Mouse (Mus musculus) layer of hippocampus, postnatal 25 days (tissue): ENCODE results near the gene Galnt17. TPM values are rescaled to one million over a fixed set of nuclear protein-coding genes. Genes with fewer than 3 reads are reported as not detected.
A peak's percentile ranks its signal among the peaks of the same experiment; 100 is the strongest.

Experiments
- DNase-seq, 2 experiments: peaks; one replicate each; pipeline ENCODE4 v3.0.0; 2022; ENCODE audit warnings: mixed read lengths in 2 of 2, low spot score in 1 of 2; ENCODE audit errors: extremely low spot score in 1 of 2
- total RNA-seq, 2 experiments: library from RNA; stranded (reverse); gene quantifications; 2 replicates each; pipeline ENCODE4 v1.2.3; 2021

Gene Galnt17
- total RNA-seq, 2 experiments from 2014 or later: 118 to 133 TPM

DNA sequence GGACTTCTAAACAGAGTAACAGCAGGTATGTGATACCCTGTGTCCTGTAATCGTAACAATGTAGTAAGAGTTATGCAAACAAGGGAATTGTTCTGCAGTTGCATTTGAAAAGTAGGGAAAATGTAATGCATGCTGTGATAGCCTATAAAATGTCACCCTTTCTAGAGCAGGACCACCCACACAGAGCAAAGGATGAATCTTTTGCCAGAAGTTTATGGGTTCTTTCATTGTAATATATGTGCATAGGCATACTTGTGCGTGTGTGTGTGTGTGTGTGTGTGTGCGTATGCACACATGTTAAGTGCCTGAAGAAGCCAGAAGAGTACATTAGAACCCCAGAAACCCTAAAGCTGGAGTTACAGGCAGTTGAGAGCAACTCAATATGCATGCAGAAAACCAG is 59.9 kb downstream of the Galnt17 start:
- DNase-seq: no peak

GRCm38 (mm10) chr5:131246591-131246990 is 61.7 kb downstream of the Galnt17 start:
- no peak for DNase-seq

- no peak for DNase-seq
Observed at GRCm38 (mm10) chr5:131241689-131242088, 66.6 kb downstream of the Galnt17 start.

DNA sequence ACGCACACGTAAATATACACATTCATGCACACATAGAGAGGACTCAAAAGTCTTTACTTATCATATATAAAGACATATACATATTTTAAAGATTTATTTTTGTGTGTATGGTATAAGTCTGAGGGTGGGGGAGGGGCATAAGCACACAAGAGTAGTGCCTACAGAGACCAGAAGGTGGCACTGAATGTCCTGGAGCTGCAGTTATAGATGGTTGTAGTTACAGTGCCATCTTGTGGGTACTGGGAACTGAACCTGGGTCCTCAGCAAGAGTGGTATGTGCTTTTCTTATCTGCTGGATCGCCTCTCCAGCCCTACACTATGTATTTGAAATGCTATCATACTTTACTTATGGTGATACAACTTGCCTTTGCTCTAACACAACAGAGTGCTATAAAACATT is 68.5 kb downstream of the Galnt17 start:
- DNase-seq: no peak

GRCm38 (mm10) chr5:131236906-131237305 is 71.4 kb downstream of the Galnt17 start:
- no peak for DNase-seq

DNA sequence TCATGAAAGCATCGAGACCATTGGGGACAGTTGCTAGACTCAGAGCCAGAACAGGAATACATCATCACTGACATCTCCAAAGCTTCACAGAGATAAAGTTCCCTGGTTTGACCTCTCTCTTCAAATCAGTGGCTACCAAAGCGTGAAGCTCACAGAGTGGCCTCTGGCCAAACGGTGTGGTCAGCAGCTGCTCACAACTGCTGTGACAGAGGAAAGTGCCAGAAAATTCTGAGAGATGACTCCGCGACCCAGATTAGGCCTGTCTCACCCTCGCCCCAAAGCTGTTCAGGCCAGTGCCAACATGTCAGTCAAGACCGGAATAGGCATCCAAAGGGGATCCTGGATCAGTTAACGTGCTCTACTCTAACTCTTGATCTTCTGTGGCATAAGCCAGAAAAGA is 74.5 kb downstream of the Galnt17 start:
- no peak for DNase-seq

DNA sequence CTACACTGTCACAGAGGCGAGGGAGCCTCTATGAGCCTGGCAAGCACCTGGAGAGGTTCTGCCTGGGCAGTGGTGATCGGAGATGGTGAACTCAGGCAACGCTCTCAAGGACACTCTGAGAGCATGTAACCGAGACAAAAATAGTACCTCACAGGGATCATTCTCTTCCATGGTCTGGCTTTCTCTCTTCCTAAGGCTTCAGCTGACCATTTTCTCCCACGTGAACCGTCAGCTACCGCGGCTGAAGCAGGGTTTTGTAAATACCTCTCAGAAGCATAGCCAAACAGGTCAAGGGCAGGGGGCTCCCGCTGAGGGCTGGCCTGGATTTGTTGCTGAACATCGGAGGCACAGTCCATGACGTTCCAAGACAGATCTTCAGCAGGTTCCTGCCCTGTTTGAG is 77.2 kb downstream of the Galnt17 start:
- DNase-seq: no peak

- no peak for DNase-seq
Observed at GRCm38 (mm10) chr5:131229744-131230143, 78.6 kb downstream of the Galnt17 start.

DNA sequence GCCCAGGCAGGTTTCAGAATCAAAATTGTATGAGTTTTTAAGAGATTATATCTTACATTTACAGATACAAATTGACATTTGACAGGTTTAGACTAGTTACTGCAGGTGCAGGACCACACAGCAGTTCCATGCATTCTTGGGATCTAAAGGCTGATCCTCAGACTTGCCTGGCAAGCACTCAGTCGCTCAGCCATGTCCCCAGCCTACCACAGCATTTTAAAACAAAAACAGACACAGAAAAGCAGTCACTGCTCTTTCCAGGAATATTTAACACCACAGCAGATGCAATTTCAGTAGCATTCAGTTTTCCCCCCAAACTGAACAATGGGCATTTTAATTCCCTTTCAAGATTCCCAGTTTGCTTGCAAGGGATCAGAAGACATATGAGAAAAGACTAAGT is 84.9 kb downstream of the Galnt17 start:
- no peak for DNase-seq

DNA sequence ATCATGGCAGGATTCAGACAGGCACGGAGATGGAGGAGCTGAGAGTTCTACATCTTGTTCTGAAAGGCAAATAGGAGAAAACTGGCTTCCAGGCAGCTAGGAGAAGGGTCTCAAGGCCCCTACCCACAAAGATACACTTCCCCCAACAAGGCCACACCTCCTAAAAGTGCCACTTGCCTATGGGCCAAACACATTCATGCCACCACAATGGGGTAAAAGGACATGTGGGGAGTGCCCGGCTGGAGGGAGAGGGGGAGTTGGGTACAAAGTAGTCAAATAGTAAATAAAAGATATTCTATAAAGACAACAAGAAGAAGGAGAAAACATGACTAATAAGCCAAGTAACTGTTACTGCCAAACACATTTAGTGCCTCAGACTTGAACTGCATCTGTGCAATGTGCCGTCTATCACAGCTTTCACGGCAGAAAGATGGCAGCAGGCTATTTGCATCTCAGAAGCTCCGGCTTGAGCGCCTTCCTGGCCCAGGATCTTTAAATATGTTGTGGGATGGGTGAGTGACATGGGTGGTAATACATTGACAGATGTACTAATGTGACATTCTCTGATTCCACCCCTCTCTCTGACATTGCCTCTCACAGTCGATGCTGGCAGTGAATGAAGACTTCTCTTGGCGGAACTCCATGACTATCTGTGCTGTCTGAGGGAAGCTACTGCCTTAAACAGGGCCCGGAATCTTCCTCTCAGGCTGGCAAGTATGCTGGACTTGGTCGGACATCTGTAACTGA is 85.6 kb downstream of the Galnt17 start:
- no peak for DNase-seq

DNA sequence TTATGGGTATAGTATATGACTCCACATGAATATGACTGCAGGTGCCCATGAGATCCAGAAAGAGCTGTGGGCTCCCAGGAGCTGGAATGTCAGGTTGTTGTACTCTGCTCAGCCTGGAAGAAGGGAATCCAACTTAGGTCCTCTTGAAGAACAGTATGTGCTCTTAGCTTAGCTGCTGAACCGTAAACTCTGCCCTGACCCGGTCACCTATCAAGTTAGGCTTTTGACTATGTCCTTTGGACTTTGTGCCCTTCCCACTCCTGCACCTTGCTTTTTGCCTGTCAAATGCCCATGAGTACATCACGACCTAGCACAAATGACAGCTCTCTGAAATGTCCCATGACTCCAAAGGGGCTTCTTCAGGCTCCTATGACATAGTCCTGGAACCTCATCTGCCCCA is 90.1 kb downstream of the Galnt17 start:
- no peak for DNase-seq

DNA sequence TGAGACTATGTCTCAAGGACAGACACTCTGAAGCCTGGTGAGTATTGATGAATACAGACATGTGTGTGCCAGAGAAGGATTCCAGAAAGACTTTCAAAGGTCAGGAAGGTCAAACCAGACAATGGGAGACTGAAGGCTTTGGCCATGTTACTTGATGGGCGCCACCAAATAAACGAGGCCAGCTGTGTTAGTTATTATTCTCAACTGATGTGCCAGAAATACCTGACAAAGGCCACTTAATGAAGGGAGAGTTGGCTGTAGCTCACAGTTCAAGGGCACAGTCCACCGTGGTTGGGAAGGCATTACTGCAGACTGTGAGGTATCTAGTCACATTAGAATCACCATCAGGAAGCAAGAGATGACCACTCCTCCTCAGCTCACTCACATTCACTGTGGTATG is 96.7 kb downstream of the Galnt17 start:
- DNase-seq: no peak

GRCm38 (mm10) chr5:131201146-131201545 is 107.2 kb downstream of the Galnt17 start:
- DNase-seq: no peak

DNA sequence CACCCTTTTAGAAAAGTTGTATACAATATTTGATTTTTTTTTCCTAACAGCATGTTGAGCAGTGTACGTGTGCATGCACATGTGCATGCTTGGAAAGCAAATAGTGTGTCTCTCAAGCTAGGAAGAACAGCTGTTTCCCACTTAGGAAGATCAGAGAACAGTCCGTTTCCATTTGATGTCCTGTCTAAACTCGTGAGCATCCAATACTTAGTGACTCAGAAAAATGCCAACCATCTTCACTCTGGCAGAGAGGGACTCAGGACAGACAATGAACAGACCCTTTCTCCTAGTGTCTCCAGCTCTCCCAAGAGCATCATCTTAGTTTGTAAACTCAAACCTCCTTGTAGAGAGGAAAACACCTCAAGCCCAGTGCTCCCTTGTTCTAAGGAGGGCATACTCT is 116.0 kb downstream of the Galnt17 start:
- DNase-seq: no peak

DNA sequence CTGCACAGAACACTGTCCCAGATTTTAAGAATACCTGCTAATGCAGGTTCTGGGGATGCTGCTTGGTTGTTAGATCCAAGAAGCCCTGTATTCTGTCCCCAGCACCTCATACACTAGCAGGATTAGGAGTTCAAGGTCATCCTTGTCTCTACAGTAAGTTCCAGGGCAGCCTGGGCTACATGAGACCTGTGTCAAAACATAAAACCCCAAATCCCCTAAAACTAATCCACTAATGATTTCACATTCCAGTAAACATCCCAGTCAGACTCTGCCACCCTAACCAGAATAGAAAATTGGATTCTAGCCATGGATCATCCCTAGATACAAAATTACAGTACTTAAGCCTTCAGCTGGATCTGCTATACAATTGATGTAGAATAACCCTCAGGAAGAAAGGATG is 123.7 kb downstream of the Galnt17 start:
- DNase-seq: no peak

- no peak for DNase-seq
Observed at GRCm38 (mm10) chr5:131181231-131181630, 127.1 kb downstream of the Galnt17 start.

DNA sequence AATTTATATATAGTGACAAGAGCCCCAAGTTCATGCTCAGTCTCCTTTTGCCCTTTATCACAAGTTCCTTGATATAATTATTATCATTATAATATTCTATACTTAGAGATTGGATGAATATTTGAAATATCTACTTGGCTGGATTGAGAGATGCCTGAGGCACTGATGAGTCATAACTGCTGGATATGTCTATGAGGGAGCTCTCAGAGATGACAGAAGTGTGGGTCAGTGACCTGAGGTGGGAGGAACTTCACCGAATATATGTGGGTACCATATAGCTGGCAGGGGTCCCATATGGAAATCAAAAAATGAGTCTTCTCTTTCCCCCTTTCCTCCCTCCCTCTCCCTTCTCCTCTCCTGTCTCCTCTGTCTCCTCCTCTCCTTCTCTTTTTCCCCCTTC is 127.5 kb downstream of the Galnt17 start:
- DNase-seq: no peak

DNA sequence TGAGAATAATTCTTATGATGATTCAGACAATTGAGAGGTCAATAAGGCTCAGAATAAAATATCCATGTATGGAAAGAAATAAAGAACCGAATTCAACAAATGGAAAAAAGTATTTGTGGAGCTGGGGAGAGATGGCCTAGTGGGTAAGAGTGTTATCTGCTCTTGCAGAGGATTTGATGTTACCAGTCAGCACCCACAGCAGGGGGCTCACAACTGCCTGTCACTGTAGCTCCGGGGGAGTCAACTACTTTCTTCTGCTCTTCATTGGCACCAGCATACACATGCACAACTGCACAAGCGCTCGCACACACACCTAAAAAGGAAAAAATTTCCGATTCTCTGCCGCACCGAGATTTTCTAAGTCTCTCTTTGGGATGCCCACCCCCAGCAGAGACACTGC is 130.4 kb downstream of the Galnt17 start:
- DNase-seq: no peak

DNA sequence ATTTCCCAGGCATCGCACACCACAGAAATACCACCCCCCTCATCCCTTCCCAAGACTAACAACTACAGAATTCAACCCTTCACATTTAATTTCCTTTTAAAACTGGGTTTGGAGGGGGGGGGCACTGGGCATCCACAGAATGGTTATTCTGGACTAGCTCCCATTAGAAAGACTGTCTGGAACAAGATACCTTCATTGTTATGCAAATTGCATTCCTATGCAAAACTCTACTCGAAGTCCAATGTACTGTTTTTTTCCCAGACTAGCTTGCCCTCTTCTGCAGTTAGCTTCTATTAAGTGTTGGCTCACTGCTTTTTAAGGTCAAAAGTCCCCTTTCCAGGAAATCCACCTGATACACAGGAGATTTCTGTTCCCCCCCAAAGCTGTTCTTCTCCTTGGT is 131.1 kb downstream of the Galnt17 start:
- no peak for DNase-seq

DNA sequence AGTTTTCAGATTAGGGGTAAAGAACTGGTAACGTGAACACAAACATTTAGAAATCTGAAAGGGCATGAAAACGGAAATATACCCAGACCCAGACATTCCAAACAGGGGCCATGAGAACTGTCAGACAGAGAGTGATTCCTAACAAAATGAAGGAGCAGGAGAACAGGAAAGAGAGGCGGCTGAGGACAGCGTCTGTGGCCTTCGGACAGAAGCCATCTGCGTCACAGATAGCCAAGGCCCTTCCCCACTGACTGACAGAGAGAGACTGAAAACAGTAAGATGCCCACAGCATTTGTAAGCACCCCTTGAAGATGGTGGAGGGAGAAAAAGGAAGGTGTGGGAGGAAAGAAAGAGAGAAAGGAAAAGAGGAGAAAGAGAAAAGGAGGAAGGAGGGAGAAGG is 139.1 kb downstream of the Galnt17 start:
- DNase-seq: no peak

- peak in 1 of 2 experiments; percentile 28 for DNase-seq
Observed at GRCm38 (mm10) chr5:131167366-131167765, 140.9 kb downstream of the Galnt17 start.

GRCm38 (mm10) chr5:131165681-131166080 is 142.6 kb downstream of the Galnt17 start:
- DNase-seq: no peak

GRCm38 (mm10) chr5:131157866-131158265 is 150.4 kb downstream of the Galnt17 start:
- no peak for DNase-seq
